Mouse (Mus musculus) cerebellum, adult 2 months (tissue): ENCODE results near the gene Trim34a.

Experiments
- CTCF ChIP-seq: fragments of 200-500 bp; IDR thresholded peaks from 2 replicates; pipeline ENCODE4 v1.5.1; 2011; ENCODE audit warnings: low read depth, mild to moderate bottlenecking, control low read depth, low read length, moderate library complexity, borderline replicate concordance; ENCODE audit not compliant: insufficient read depth
- POLR2A ChIP-seq: fragments of 200-500 bp; IDR thresholded peaks from 2 replicates; pipeline ENCODE4 v1.6.1; 2011; ENCODE audit warnings: low read length, control low read depth, borderline replicate concordance; ENCODE audit not compliant: insufficient read depth

DNA sequence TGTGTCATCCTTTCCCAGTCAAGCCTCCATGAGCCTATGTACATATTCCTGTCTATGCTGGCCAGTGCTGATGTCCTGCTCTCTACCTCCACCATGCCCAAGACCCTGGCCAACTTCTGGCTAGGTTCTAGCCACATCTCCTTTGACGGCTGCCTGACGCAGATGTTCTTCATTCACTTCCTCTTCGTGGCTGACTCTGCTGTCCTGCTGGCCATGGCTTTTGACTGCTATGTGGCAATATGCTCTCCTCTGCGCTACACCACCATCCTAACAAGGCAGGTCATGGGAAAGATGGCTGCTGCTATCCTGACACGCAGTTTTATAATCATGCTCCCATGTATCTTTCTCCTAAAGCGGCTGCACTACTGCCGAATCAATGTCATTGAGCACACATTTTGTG is 38.1 kb upstream of the Trim34a start:
- no peak for TF ChIP-seq CTCF
- TF ChIP-seq POLR2A, result no peak
